Mouse (Mus musculus): Measurements from ENCODE around the gene Porcn. TPM values are rescaled to one million over a fixed set of nuclear protein-coding genes. Genes with fewer than 3 reads are reported as not detected.
A peak's percentile ranks its signal among the peaks of the same experiment; 100 is the strongest.

Gene Porcn
- total and polyA plus RNA-seq, 3 experiments: 0.64 TPM; not detected in 2

- dilution Hi-C loops (cut with MboI; ENCODE audit: extremely low pct_ligation_motif_present, extremely low pct_unique_long_range_greater_than_20kb, low sequenced_read_pairs): no loop called here
Observed at GRCm38 (mm10) chrX:8192640-8193418, 13.5 kb downstream of the Porcn start.

GRCm38 (mm10) chrX:8192126-8192639 lies 14.1 kb downstream of the Porcn start:
- dilution Hi-C loops (cut with MboI; ENCODE audit: extremely low pct_ligation_motif_present, extremely low pct_unique_long_range_greater_than_20kb, low sequenced_read_pairs): no loop called here
- peak overlapping the region; percentile 43 for H3K9ac ChIP-seq (ENCODE audit: insufficient read depth, low read depth)
- DNase-seq (ENCODE audit: extremely low read depth): peak; percentile 11
- no peaks in the 10 kb centered on the region for H3K27me3 ChIP-seq (replicated peaks)
- H3K79me2 ChIP-seq (replicated peaks; ENCODE audit: control insufficient read depth, extremely low read depth, insufficient read depth, poor library complexity, severe bottlenecking): no peaks in the 10 kb centered on the region; the same call in 1 of the 2 replicates
- H3K4me2 ChIP-seq (ENCODE audit: insufficient read depth, low read depth, poor library complexity, severe bottlenecking): peak overlapping the region; percentile 49
- H3K36me3 ChIP-seq (replicated peaks in 1 of 2; ENCODE audit: control insufficient read depth in 1 of 2, insufficient read depth in 1 of 2, low read length in 1 of 2): peaks cover 9 to 11% of the 10 kb centered on the region in 2 experiments
- H3K9me3 ChIP-seq (replicated peaks; ENCODE audit: low read length): no peaks in the 10 kb centered on the region
- H3K4me3 ChIP-seq (replicated peaks in 1 of 3; ENCODE audit: low read depth in 2 of 3, low read length in 2 of 3, poor library complexity in 1 of 3): peak overlapping the region; percentile 65 to 78 (median 75)
- in situ Hi-C loops (cut with MboI; ENCODE audit: low pct_ligation_motif_present, low pct_unique_long_range_greater_than_20kb, low sequenced_read_pairs): no loop called here
- H3K4me1 ChIP-seq (ENCODE audit: control insufficient read depth in 1 of 2, insufficient read depth in 2 of 2): peaks cover 0 to 2% of the 10 kb centered on the region in 2 experiments; a peak in 2 of 4 replicates
- TF ChIP-seq SIN3A (IDR thresholded peaks at IDR 0.05; ENCODE audit: low read length) (peak; percentile 64; the same call in 1 of the 2 replicates), MEF2A (IDR thresholded peaks at IDR 0.05; ENCODE audit: borderline replicate concordance, low read depth, low read length) (no peak)
- no peak overlapping the region for H3K27ac ChIP-seq (ENCODE audit: insufficient read depth, low read depth)

More at GRCm38 (mm10) chrX:8192640-8193418, 13.5 kb downstream of the Porcn start:
- Histone ChIP-seq H3K9me3 (replicated peaks; ENCODE audit: low read length) (no peaks in the 10 kb centered on the region), H3K79me2 (replicated peaks; ENCODE audit: control insufficient read depth, extremely low read depth, insufficient read depth, poor library complexity, severe bottlenecking) (no peaks in the 10 kb centered on the region; the same call in 1 of the 2 replicates), H3K27ac (ENCODE audit: insufficient read depth, low read depth) (no peak overlapping the region), H3K36me3 (replicated peaks in 1 of 2; ENCODE audit: control insufficient read depth in 1 of 2, insufficient read depth in 1 of 2, low read length in 1 of 2) (peaks cover 4 to 7% of the 10 kb centered on the region in 2 experiments), H3K9ac (ENCODE audit: insufficient read depth, low read depth) (peak overlapping the region; percentile 65), H3K4me3 (replicated peaks in 1 of 3; ENCODE audit: low read depth in 2 of 3, low read length in 2 of 3, poor library complexity in 1 of 3) (peak overlapping the region; percentile 65 to 78 (median 75)), H3K4me1 (ENCODE audit: control insufficient read depth in 1 of 2, insufficient read depth in 2 of 2) (peaks cover 0 to 2% of the 10 kb centered on the region in 2 experiments; a peak in 2 of 4 replicates), H3K4me2 (ENCODE audit: insufficient read depth, low read depth, poor library complexity, severe bottlenecking) (peak overlapping the region; percentile 81), H3K27me3 (replicated peaks) (no peaks in the 10 kb centered on the region)
- in situ Hi-C loops (cut with MboI; ENCODE audit: low pct_ligation_motif_present, low pct_unique_long_range_greater_than_20kb, low sequenced_read_pairs): no loop called here
- peak; percentile 79 for DNase-seq (ENCODE audit: extremely low read depth)
- TF ChIP-seq SMC3 (IDR thresholded peaks at IDR 0.05; ENCODE audit: low read depth, low read length): no peak
- TF ChIP-seq ZKSCAN1 (IDR thresholded peaks at IDR 0.05; ENCODE audit: borderline replicate concordance, low read depth, low read length): no peak
- TF ChIP-seq CHD1 (IDR thresholded peaks at IDR 0.05; ENCODE audit: low read depth, low read length): no peak
- TF ChIP-seq E2F4 (IDR thresholded peaks at IDR 0.05; ENCODE audit: insufficient replicate concordance, low read depth, low read length): no peak
- no peak for TF ChIP-seq ETS1 (conservative IDR thresholded peaks at IDR 0.05; ENCODE audit: low read depth, low read length)
- no peak for TF ChIP-seq PAX5 (IDR thresholded peaks at IDR 0.05; ENCODE audit: low read length)
- no peak for TF ChIP-seq JUND (conservative IDR thresholded peaks at IDR 0.05; ENCODE audit: low read depth, low read length)
- 0 out of 2 replicates have a peak, but pooled peaks have one; percentile 18 for TF ChIP-seq MAX (IDR thresholded peaks at IDR 0.05; ENCODE audit: low read length)
- TF ChIP-seq KAT2A (IDR thresholded peaks at IDR 0.05; ENCODE audit: insufficient replicate concordance, low read length): 0 out of 2 replicates have a peak, but pooled peaks have one; percentile 15
- TF ChIP-seq EP300 (IDR thresholded peaks at IDR 0.05; ENCODE audit: low read length): no peak
- no peak for TF ChIP-seq MAZ (IDR thresholded peaks at IDR 0.05; ENCODE audit: low read depth, low read length)
- TF ChIP-seq USF1 (IDR thresholded peaks at IDR 0.05; ENCODE audit: low read depth, low read length): no peak
- peak; percentile 81 for TF ChIP-seq ELF1 (IDR thresholded peaks at IDR 0.05; ENCODE audit: low read depth, low read length)
- TF ChIP-seq MXI1 (IDR thresholded peaks at IDR 0.05; ENCODE audit: low read depth, low read length): peak; percentile 34; the same call in 1 of the 2 replicates
- no peak for TF ChIP-seq CTCF (conservative IDR thresholded peaks at IDR 0.05 in 1 of 2, IDR thresholded peaks at IDR 0.05 in 1 of 2; ENCODE audit: low read depth in 2 of 2, low read length in 2 of 2)
- TF ChIP-seq HCFC1 (IDR thresholded peaks at IDR 0.05; ENCODE audit: low read depth, low read length): no peak; the same call in 1 of the 2 replicates
- TF ChIP-seq SIN3A (IDR thresholded peaks at IDR 0.05; ENCODE audit: low read length): peak; percentile 50
- TF ChIP-seq MAFK (IDR thresholded peaks at IDR 0.05; ENCODE audit: insufficient replicate concordance, low read length): no peak
- TF ChIP-seq MYC (IDR thresholded peaks at IDR 0.05; ENCODE audit: low read depth, low read length): 0 out of 2 replicates have a peak, but pooled peaks have one; percentile 10
- TF ChIP-seq ZC3H11A (IDR thresholded peaks at IDR 0.05; ENCODE audit: low read depth, low read length): no peak
- 0 out of 2 replicates have a peak, but pooled peaks have one; percentile 37 for TF ChIP-seq IRF4 (IDR thresholded peaks at IDR 0.05; ENCODE audit: low read depth, low read length)
- peak; percentile 79 for TF ChIP-seq POLR2A (IDR thresholded peaks at IDR 0.05; ENCODE audit: low read depth, low read length)
- TF ChIP-seq TBP (conservative IDR thresholded peaks at IDR 0.05; ENCODE audit: low read depth, low read length): no peak; the same call in 1 of the 2 replicates
- TF ChIP-seq RAD21 (IDR thresholded peaks at IDR 0.05; ENCODE audit: low read depth, low read length): no peak
- no peak for TF ChIP-seq GABPA (IDR thresholded peaks at IDR 0.05; ENCODE audit: insufficient replicate concordance, low read depth, low read length)
- no peak for TF ChIP-seq ZNF384 (IDR thresholded peaks at IDR 0.05; ENCODE audit: low read depth, low read length)
- TF ChIP-seq RCOR1 (conservative IDR thresholded peaks at IDR 0.05; ENCODE audit: low read depth, low read length): no peak
- TF ChIP-seq USF2 (conservative IDR thresholded peaks at IDR 0.05; ENCODE audit: low read depth, low read length): no peak
- 0 out of 2 replicates have a peak, but pooled peaks have one; percentile 29 for TF ChIP-seq POLR2AphosphoS2 (IDR thresholded peaks at IDR 0.05; ENCODE audit: low read depth, low read length)
- peak; percentile 75 for TF ChIP-seq NRF1 (IDR thresholded peaks at IDR 0.05; ENCODE audit: low read depth, low read length)
- TF ChIP-seq CHD2 (IDR thresholded peaks at IDR 0.05; ENCODE audit: low read length): peak; percentile 50; the same call in 1 of the 2 replicates
- TF ChIP-seq TCF12 (IDR thresholded peaks at IDR 0.05; ENCODE audit: low read depth, low read length): peak; percentile 42; the same call in 1 of the 2 replicates
- TF ChIP-seq JUN (IDR thresholded peaks at IDR 0.05; ENCODE audit: insufficient read depth, low read depth, low read length): no peak
- no peak for TF ChIP-seq BHLHE40 (IDR thresholded peaks at IDR 0.05; ENCODE audit: low read depth, low read length)
- peak; percentile 81 for TF ChIP-seq NELFE (IDR thresholded peaks at IDR 0.05; ENCODE audit: low read depth, low read length)
- peak; percentile 73 for TF ChIP-seq ZMIZ1 (IDR thresholded peaks at IDR 0.05; ENCODE audit: low read depth, low read length)
- TF ChIP-seq MEF2A (IDR thresholded peaks at IDR 0.05; ENCODE audit: borderline replicate concordance, low read depth, low read length): no peak
- TF ChIP-seq UBTF (IDR thresholded peaks at IDR 0.05; ENCODE audit: low read depth, low read length): no peak

All from CH12.LX (cell line).